Mouse (Mus musculus): ENCODE measurements around the gene Plgrkt. TPM values are rescaled to one million over a fixed set of nuclear protein-coding genes. Genes with fewer than 3 reads are reported as not detected.

Gene Plgrkt
- polyA plus RNA-seq (2012; ENCODE audit: low replicate concordance) = 68.8 and 93.2 TPM in 2 replicates

DNA sequence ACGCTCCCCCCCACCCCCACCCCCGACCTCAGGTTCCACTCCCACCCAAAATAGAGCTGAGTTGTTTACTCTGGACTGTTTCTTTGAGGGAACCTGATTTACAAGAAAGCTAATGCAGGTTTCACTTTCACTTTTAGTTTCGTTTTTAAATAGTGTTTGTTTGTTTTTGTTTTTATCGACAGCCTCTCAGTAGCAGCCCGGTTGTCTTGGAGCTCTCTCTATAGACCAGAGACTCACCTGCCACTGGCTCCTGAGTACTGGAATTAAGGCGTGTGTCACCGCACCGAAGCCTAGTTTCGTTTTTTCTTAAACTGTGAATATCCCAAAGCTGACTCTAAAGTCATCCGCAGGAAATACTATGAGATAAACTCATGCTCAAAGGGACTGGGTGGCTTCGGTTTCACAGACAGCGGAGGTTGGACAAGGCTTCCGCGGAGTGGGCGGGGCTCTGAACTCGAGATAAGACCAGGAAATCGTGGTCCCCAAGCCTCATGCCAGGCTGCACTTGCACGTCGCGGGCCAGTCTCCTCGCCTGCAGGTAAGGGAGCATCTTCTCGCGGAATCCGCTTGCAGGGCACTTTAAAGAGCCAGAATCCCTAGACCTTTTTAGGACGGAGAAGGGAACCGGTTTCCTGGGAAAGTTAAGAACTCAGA, at the start of gene Plgrkt, which contains the start of gene Cd274:
TSS of gene Plgrkt (minus strand) at position 422 of the 654 bp plus-strand sequence.
TSS of gene Cd274 (plus strand) at position 487 of the 654 bp plus-strand sequence.

DNA sequence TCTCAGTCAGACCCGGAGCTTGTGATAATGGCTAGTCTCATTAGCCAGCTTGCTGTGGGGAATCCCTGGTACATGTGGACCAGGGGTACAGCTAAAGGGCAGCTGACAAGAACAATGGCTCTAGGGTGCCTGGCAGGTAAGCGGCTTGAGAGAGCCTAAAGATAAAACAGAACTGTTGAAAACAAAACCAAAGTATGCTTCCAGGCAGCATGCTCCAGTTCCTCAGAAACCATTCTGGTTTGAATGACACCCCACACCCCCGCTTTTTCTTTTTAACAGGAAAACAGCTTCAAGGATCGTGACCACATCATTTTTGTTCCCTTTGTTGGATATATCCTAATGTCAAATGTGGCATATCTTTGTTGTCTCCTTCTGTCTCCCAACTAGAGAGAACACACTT, 43.4 kb upstream of the Plgrkt start, which contains the start of gene Pdcd1lg2:
TSS of gene Pdcd1lg2 (plus strand) at position 301 of the 400 bp plus-strand sequence.

GRCm38 (mm10) chr19:29334068-29334745, 33.0 kb downstream of the Plgrkt start, which contains the start of gene Rln1:
Gene Rln1, minus strand, starts transcription at chr19:29334670.

DNA sequence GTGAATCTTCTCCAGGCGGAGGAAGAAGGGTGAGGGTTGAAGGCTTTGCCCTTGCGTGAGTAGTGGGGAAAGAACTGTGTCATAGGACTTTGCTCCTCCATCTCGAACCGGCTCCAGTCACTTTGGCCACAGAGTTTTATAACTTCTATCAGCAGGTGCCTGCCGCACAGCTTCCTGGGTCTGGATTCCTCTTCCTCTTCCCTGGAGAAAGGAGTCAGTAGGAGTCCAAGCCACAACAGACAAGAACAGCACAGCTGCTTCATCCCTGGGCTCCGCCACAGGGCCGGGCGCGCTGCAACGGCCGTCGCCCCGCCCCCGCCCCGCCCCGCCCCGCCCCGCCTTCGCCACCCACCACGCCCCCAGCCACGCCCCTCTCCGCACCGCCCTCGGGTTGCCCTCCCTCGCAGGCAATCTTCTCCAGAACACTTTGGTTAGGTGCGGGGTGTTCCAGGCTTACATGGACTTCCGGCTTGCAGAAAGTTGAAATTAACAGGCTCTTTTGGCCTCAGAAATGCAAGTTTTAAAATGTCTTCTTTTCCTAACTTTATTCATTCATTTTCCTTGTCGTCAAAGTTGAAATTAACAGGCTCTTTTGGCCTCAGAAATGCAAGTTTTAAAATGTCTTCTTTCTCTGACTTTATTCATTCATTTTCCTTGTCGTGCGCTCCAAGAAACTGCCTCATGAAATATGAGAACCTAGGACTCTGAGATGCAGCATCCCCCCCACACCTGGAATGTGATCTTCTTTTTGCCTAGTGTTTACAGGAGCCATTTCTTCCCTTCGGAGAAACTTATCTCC, 41.9 kb downstream of the Plgrkt start, which contains the start of gene Insl6:
TSS of gene Insl6 (minus strand) at position 304 of the 799 bp plus-strand sequence.

Other genes with a start within 250 kb of the Plgrkt start
- 9.3 and 15.1 TPM in 2 replicates for gene Jak2, start 115.6 kb downstream of the Plgrkt start, polyA plus RNA-seq (2012; ENCODE audit: low replicate concordance)
- 1.5 and 3.3 TPM in 2 replicates for gene Insl6, start 42.0 kb downstream of the Plgrkt start, polyA plus RNA-seq (2012; ENCODE audit: low replicate concordance)
- not detected in 2 replicates for gene Rln1, start 32.7 kb downstream of the Plgrkt start, polyA plus RNA-seq (2012; ENCODE audit: low replicate concordance)
- 2.1 and 4.5 TPM in 2 replicates for gene Cd274, start 65 bp upstream of the Plgrkt start, polyA plus RNA-seq (2012; ENCODE audit: low replicate concordance)
- gene Pdcd1lg2, start 43.5 kb upstream of the Plgrkt start, polyA plus RNA-seq (2012; ENCODE audit: low replicate concordance) = 0.25 and 0.54 TPM in 2 replicates
- gene Ric1, start 154.9 kb upstream of the Plgrkt start, polyA plus RNA-seq (2012; ENCODE audit: low replicate concordance) = 7.2 and 11.4 TPM in 2 replicates

All from hematopoietic multipotent progenitor cell, adult 10-12 weeks (in vitro differentiated cells).